ENCODE assay signal across 8 mouse cellular contexts in the genomic region with DNA sequence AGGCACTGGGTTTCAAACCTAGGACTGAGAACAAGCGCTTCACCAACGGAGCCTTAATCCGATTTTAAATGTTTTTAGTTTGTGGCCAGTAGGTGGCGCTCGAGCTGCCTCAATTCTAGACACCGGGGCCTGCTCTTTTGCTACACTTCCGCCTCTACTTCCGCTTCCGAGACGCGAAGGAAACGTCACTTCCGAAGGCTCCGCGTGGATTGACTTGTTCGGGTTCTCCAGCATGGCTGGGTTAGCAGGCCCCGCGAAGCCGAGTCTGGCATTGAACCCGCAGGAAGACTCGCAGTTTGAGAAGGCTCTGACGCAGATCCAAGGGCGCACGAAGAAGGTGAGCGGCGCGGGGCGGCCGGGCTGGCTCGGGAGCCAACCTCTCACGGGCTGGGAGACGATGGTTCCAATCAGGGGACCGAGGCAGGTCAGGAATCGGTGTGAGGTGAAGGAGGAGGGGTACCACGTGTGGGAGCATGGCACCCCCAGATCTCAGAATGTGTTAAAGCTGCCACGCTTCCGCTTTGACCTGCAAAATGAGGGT. TPM values are rescaled to one million over a fixed set of nuclear protein-coding genes. Genes with fewer than 3 reads are reported as not detected.
DNase-seq lines count a peak whose midpoint lies in the region; ATAC-seq and TF ChIP-seq lines count a peak whose summit lies in the region.

A gene (plus strand): TSS at position 179 of the 541 bp plus-strand sequence.

- peak within 1 kb of the TSS; percentile 98 for H3K4me3 ChIP-seq in heart, embryonic 11.5 days (ENCODE audit: low read depth, low read length)
- H3K4me3 ChIP-seq in kidney, embryonic 16.5 days (ENCODE audit: low read length): peak within 1 kb of the TSS; percentile 97
- peak within 1 kb of the TSS; percentile 79 for H3K4me3 ChIP-seq in liver, adult 2 months (ENCODE audit: insufficient read depth, low read depth, low read length)
- peak within 1 kb of the TSS; percentile 93 for H3K4me3 ChIP-seq in myocyte

- peak within 1 kb of the TSS; percentile 41; the same call in 1 of the 2 replicates for H3K27ac ChIP-seq in heart, embryonic 11.5 days (ENCODE audit: low read depth, low read length)
- 0 out of 2 replicates have a peak within 1 kb of the TSS, but pooled peaks have one; percentile 42 for H3K27ac ChIP-seq in kidney, embryonic 16.5 days (ENCODE audit: low read length)
- no peak within 1 kb of the TSS for H3K27ac ChIP-seq in liver, adult 2 months (replicated peaks; ENCODE audit: insufficient read depth, low read depth, low read length)

- peak; percentile 79 for TF ChIP-seq CTCF in liver, adult 2 months (IDR thresholded peaks at IDR 0.05; ENCODE audit: low read depth, low read length)

- H3K4me2 ChIP-seq in heart, embryonic 11.5 days: peak within 1 kb of the TSS; percentile 91
- H3K4me2 ChIP-seq in kidney, embryonic 16.5 days (replicated peaks; ENCODE audit: low read depth, low read length): peak within 1 kb of the TSS; percentile 95
- peak within 1 kb of the TSS; percentile 85 for H3K4me2 ChIP-seq in myocyte (ENCODE audit: low read depth)

- H3K27me3 ChIP-seq in heart, embryonic 11.5 days (ENCODE audit: control insufficient read depth, insufficient read depth, low read length): no peaks in the 10 kb centered on the region
- no peaks in the 10 kb centered on the region for H3K27me3 ChIP-seq in kidney, embryonic 16.5 days (ENCODE audit: insufficient read depth, low read length)
- no peaks in the 10 kb centered on the region for H3K27me3 ChIP-seq in liver, adult 2 months (ENCODE audit: control insufficient read depth, insufficient read depth, low read length)
- H3K27me3 ChIP-seq in myocyte (ENCODE audit: control insufficient read depth, insufficient read depth, insufficient read length): no peaks in the 10 kb centered on the region
- no peaks in the 10 kb centered on the region for H3K27me3 ChIP-seq in splenic B cell, adult 2 months (ENCODE audit: control insufficient read depth, insufficient read depth, low read length, poor library complexity, severe bottlenecking)

- no peak for TF ChIP-seq POLR2A in liver, adult 2 months (IDR thresholded peaks at IDR 0.05; ENCODE audit: extremely low read depth, insufficient read depth, low read length)
- peak; percentile 59 for TF ChIP-seq POLR2A in myocyte (IDR thresholded peaks at IDR 0.05; ENCODE audit: insufficient read length, low read depth)

- peak; percentile 94 for DNase-seq in B cell, adult 2 months
- peak; percentile 99 for DNase-seq in brain, adult 2 months (ENCODE audit: low read depth, low spot score)
- DNase-seq in liver, adult 2 months (ENCODE audit: extremely low read depth, low read depth, low spot score): peak; percentile 89
- DNase-seq in splenic B cell, adult 2 months (ENCODE audit: low read depth, low spot score): peak; percentile 97

- peaks cover 8% of the 10 kb centered on the region for H3K4me1 ChIP-seq in heart, embryonic 11.5 days (ENCODE audit: control insufficient read depth, insufficient read depth, low read length)
- peaks cover 8% of the 10 kb centered on the region for H3K4me1 ChIP-seq in kidney, embryonic 16.5 days (ENCODE audit: insufficient read depth, low read length)
- H3K4me1 ChIP-seq in liver, adult 2 months (ENCODE audit: control insufficient read depth, insufficient read depth, low read length): peaks cover 6% of the 10 kb centered on the region

- ATAC-seq in erythroblast, adult 5-6 weeks (replicated peaks; ENCODE audit: low FRiP score, poor library complexity, severe bottlenecking): peak; percentile 96
- ATAC-seq in heart, embryonic 11.5 days (replicated peaks; ENCODE audit: insufficient number of reproducible peaks, low FRiP score, low TSS enrichment): peak; percentile 90
- peak; percentile 94 for ATAC-seq in kidney, embryonic 16.5 days (ENCODE audit: low FRiP score, low TSS enrichment)

- under 1% methylated on average over 37 of the region's 37 CpGs for WGBS in heart, embryonic 11.5 days (ENCODE audit: insufficient replicate concordance)
- WGBS in kidney, embryonic 16.5 days: under 1% methylated on average over 37 of the region's 37 CpGs
- under 1% methylated on average over 37 of the region's 37 CpGs for WGBS in liver, adult 2 months

- H3K9me3 ChIP-seq in heart, embryonic 11.5 days (replicated peaks; ENCODE audit: control insufficient read depth, low read length): no peaks in the 10 kb centered on the region
- no peaks in the 10 kb centered on the region for H3K9me3 ChIP-seq in kidney, embryonic 16.5 days (ENCODE audit: low read length)

- peaks cover 17% of the 10 kb centered on the region for H3K79me2 ChIP-seq in liver, adult 2 months (ENCODE audit: control insufficient read depth, insufficient read depth, low read length)
- H3K79me2 ChIP-seq in myocyte (ENCODE audit: control insufficient read depth, insufficient read depth): peaks cover 46% of the 10 kb centered on the region

- H3ac ChIP-seq in myocyte (ENCODE audit: control insufficient read depth, insufficient read length): peak within 1 kb of the TSS; percentile 21

- peak within 1 kb of the TSS; percentile 87 for H3K9ac ChIP-seq in heart, embryonic 11.5 days (ENCODE audit: low read depth, low read length)
- H3K9ac ChIP-seq in kidney, embryonic 16.5 days (replicated peaks; ENCODE audit: low read length): peak within 1 kb of the TSS; percentile 93
- H3K9ac ChIP-seq in liver, adult 2 months (ENCODE audit: low read depth, low read length): peak within 1 kb of the TSS; percentile 76

- H3K36me3 ChIP-seq in heart, embryonic 11.5 days (ENCODE audit: control insufficient read depth, insufficient read depth, low read length): peaks cover 10% of the 10 kb centered on the region; the same call in 1 of the 2 replicates
- peaks cover 19% of the 10 kb centered on the region for H3K36me3 ChIP-seq in kidney, embryonic 16.5 days (ENCODE audit: insufficient read depth, low read length)
- no peaks in the 10 kb centered on the region; the same call in 1 of the 2 replicates for H3K36me3 ChIP-seq in liver, adult 2 months (ENCODE audit: control insufficient read depth, insufficient read depth, low read length)
- peaks cover 10% of the 10 kb centered on the region for H3K36me3 ChIP-seq in myocyte (ENCODE audit: control insufficient read depth, insufficient read depth)
- peaks cover 2% of the 10 kb centered on the region; the same call in 1 of the 2 replicates for H3K36me3 ChIP-seq in splenic B cell, adult 2 months (ENCODE audit: control insufficient read depth, insufficient read depth, low read length, poor library complexity, severe bottlenecking)

TF ChIP-seq in myocyte, 11 proteins besides CTCF, POLR2A, EP300 and RAD21:
- peak; percentile 20 for TF ChIP-seq MAX (IDR thresholded peaks at IDR 0.05; ENCODE audit: low read depth)
- no peak for TF ChIP-seq USF1 (IDR thresholded peaks at IDR 0.05; ENCODE audit: low read depth)
- TF ChIP-seq POLR2AphosphoS2 (IDR thresholded peaks at IDR 0.05; ENCODE audit: insufficient read length, low read depth): peak; percentile 41
TF ChIP-seq in myocyte: peak in this region for 2.

RNA-seq across cellular contexts. Expression of the gene that starts here (rescaled TPM):
- 30.6 and 40.5 TPM in 2 replicates for total RNA-seq in erythroblast, adult 5-6 weeks (2015; ENCODE audit: low replicate concordance)
- total RNA-seq in erythroblast, adult 5-6 weeks (2017; ENCODE audit: low replicate concordance): 31.8 and 38.3 TPM in 2 replicates
- 56.7 and 62.7 TPM in 2 replicates for polyA plus RNA-seq in heart, embryonic 11.5 days (2014; fragmentation: Nextera tagmentation; extraction: Ambion mirVana)
- 82.4 and 84.3 TPM in 2 replicates for polyA plus RNA-seq in kidney, embryonic 16.5 days (2015; fragmentation: Nextera tagmentation; extraction: Ambion mirVana)
- 18.2 and 20.8 TPM in 2 replicates for total RNA-seq in liver, adult 2 months (2014; rRNA removed)
- 4.3 and 4.8 TPM in 2 replicates for polyA plus RNA-seq in liver, adult 2 months (2012; rRNA removed)
- polyA plus RNA-seq in myocyte (2012; fragmentation: generic; extraction: Trizol): 27.0 TPM
